Mouse (Mus musculus): ENCODE data around the gene Agxt. TPM values are rescaled to one million over a fixed set of nuclear protein-coding genes. Genes with fewer than 3 reads are reported as not detected.

Agxt gene
- polyA plus RNA-seq, 1 experiment, result not detected

DNA sequence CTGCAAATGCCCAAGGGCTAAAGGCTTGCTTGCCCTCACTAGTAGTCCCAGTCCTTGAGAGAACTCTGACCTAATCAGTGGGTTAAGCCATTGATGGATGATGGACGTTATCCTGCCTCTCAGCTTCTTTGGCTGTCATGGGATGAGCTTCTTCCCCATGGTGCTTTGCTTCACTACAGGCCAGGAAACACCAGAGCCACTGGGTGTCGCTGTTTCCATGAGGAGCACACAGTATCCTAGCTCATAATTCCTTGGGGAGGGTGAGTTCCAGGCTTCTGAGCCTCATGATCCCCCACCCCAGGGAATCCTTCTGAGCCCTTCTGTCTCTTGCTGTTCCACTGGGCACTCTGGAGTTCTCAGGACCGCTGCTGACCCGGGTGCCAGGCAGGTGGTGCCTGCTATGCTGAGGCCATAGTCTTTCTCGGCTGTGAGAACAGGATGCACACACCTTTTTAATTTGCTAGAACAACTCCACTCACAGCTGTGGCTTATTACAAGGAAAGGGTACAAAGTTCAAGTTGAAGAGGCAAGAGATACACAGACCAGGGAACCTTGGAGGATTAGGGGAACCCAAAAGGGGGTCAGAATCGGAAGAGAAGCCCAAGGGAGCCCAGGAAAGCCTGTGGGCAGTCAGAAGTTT lies 6.2 kb upstream of the Agxt start:
- no peaks in the 10 kb centered on the region for H3K4me1 ChIP-seq (ENCODE audit: control insufficient read depth, insufficient read depth, low read length)
- TF ChIP-seq CTCF (IDR thresholded peaks at IDR 0.05; ENCODE audit: borderline replicate concordance, insufficient read depth, low read depth, low read length) (peak; percentile 78), POLR2A (IDR thresholded peaks at IDR 0.05; ENCODE audit: borderline replicate concordance, insufficient read depth, low read length) (no peak)
- no peaks in the 10 kb centered on the region; the same call in 1 of the 2 replicates for H3K27me3 ChIP-seq (ENCODE audit: control insufficient read depth, insufficient read depth, low read length)
- 28% methylated on average over 6 of the region's 6 CpGs for WGBS
- no peak overlapping the region for H3K27ac ChIP-seq (ENCODE audit: insufficient read depth, low read length)
- DNase-seq, result peak; percentile 49 to 65
- H3K4me3 ChIP-seq (replicated peaks; ENCODE audit: insufficient read depth, low read depth, low read length), result no peak overlapping the region

DNA sequence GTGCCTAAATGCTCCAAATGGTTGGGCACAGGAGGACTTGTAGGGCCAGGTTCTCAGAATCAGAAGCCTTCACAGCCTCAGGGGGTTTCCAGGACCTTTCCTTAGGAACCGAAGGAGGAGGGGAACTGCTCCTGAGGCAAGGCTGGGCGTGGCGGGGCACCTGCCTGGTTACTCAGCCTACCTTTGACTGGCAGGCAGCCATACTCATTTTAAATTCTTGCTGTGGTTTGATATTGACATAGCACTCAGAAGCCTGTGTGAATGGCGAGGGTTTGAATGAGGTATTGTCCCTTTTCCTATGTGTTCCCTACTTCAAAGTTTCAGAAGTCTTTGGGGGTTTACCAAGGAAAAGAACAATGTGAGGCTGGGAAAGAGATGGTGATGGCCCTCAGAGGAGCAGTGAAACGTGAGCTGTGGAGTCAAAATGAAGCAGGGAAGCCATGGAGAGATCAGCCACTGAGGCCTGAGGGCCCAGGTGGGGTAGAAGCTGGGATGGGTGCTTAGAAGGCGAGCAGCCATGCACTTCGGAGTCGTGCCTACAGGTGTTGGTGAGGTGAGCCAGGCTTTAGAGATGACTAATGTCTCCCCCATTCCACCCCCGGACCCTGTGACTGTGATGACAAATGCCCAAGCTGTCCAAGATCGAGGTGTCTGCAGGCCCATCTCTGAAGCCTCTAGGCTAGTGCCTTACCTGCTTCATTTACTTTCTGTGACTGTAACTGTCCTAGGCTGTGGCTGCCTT lies 4.6 kb upstream of the Agxt start:
- TF ChIP-seq CTCF (IDR thresholded peaks at IDR 0.05; ENCODE audit: borderline replicate concordance, insufficient read depth, low read depth, low read length), result no peak
- TF ChIP-seq POLR2A (IDR thresholded peaks at IDR 0.05; ENCODE audit: borderline replicate concordance, insufficient read depth, low read length), result no peak
- WGBS, result 84% methylated on average over 10 of the region's 10 CpGs
- Histone ChIP-seq H3K4me1 (ENCODE audit: control insufficient read depth, insufficient read depth, low read length) (no peaks in the 10 kb centered on the region), H3K4me3 (replicated peaks; ENCODE audit: insufficient read depth, low read depth, low read length) (no peak overlapping the region), H3K27ac (ENCODE audit: insufficient read depth, low read length) (no peak overlapping the region), H3K27me3 (ENCODE audit: control insufficient read depth, insufficient read depth, low read length) (no peaks in the 10 kb centered on the region; the same call in 1 of the 2 replicates)
- no peak for DNase-seq

DNA sequence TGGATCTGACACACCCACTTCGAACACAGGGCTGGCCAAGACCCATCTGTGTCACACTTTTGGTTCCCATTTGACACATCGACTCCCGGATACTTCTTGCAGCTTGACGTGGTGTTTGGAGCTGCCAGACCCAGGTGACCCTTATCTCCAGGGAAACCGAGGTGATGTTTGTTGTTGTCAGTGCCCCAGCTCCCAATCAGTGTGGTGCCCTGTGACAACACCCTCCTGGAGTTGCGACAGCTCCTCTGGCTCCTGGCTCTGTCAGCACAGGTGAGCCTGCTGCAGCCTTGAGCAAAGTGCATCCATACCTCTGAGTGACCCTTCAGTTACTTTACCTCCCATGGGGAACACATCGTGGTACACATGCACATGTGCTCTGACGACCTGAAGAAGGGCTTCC lies 2.4 kb upstream of the Agxt start:
- DNase-seq, result no peak
- no peaks in the 10 kb centered on the region for H3K4me1 ChIP-seq (ENCODE audit: control insufficient read depth, insufficient read depth, low read length)
- H3K27ac ChIP-seq (ENCODE audit: insufficient read depth, low read length), result no peak overlapping the region
- H3K4me3 ChIP-seq (replicated peaks; ENCODE audit: insufficient read depth, low read depth, low read length), result no peak overlapping the region
- TF ChIP-seq POLR2A (IDR thresholded peaks at IDR 0.05; ENCODE audit: borderline replicate concordance, insufficient read depth, low read length) (no peak), CTCF (IDR thresholded peaks at IDR 0.05; ENCODE audit: borderline replicate concordance, insufficient read depth, low read depth, low read length) (no peak)
- H3K27me3 ChIP-seq (ENCODE audit: control insufficient read depth, insufficient read depth, low read length), result no peaks in the 10 kb centered on the region
- 63% methylated on average over 8 of the region's 8 CpGs for WGBS

DNA sequence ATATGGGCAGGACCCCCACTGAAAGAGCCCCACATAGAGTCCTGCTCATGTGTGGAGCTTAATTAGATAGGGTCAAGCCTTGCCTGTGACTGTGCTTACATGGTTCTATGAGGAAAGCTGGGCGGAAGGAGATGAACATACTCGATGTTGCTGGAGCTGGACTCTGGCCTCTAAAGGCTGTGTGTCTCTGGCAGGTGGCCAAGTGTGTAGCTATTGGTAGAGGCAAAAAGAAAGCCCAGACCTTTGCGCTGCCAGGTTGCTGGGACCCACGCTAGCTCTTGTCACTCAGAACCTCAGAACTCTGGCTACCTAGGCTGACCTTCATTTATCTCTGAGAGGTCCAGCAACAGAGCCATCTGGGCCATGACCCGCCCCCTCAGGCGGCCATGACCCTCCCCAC lies 3.5 kb downstream of the Agxt start:
- no peak for DNase-seq
- Histone ChIP-seq H3K27me3 (ENCODE audit: control insufficient read depth, insufficient read depth, low read length) (no peaks in the 10 kb centered on the region), H3K4me1 (ENCODE audit: control insufficient read depth, insufficient read depth, low read length) (no peaks in the 10 kb centered on the region), H3K4me3 (replicated peaks; ENCODE audit: insufficient read depth, low read depth, low read length) (no peak overlapping the region), H3K27ac (ENCODE audit: insufficient read depth, low read length) (no peak overlapping the region)
- WGBS, result 52% methylated on average over 6 of the region's 6 CpGs
- TF ChIP-seq POLR2A (IDR thresholded peaks at IDR 0.05; ENCODE audit: borderline replicate concordance, insufficient read depth, low read length) (no peak), CTCF (IDR thresholded peaks at IDR 0.05; ENCODE audit: borderline replicate concordance, insufficient read depth, low read depth, low read length) (no peak)

DNA sequence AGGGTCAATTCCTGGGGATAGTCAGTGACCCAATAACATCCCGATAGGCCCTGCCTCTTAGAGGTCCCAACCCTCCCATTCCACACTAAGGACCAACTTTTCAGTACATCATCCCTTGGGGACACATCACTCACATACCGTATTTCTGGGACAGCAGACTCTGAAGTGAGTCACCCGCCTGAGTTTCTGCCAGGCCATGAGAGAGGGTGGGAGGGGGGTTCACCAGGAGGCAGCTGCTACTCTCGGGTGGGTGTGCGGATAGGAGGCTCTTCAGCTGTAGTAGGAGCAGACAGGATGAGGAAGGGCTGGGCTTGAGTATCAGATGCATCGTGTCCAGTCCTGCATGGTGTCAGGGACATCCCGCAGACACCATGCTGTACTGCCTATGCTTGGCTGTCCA lies 4.7 kb downstream of the Agxt start:
- Histone ChIP-seq H3K4me3 (replicated peaks; ENCODE audit: insufficient read depth, low read depth, low read length) (no peak overlapping the region), H3K4me1 (ENCODE audit: control insufficient read depth, insufficient read depth, low read length) (no peaks in the 10 kb centered on the region), H3K27ac (ENCODE audit: insufficient read depth, low read length) (no peak overlapping the region), H3K27me3 (ENCODE audit: control insufficient read depth, insufficient read depth, low read length) (no peaks in the 10 kb centered on the region)
- TF ChIP-seq CTCF (IDR thresholded peaks at IDR 0.05; ENCODE audit: borderline replicate concordance, insufficient read depth, low read depth, low read length) (no peak), POLR2A (IDR thresholded peaks at IDR 0.05; ENCODE audit: borderline replicate concordance, insufficient read depth, low read length) (no peak)
- WGBS, result 71% methylated on average over 7 of the region's 7 CpGs
- no peak for DNase-seq

DNA sequence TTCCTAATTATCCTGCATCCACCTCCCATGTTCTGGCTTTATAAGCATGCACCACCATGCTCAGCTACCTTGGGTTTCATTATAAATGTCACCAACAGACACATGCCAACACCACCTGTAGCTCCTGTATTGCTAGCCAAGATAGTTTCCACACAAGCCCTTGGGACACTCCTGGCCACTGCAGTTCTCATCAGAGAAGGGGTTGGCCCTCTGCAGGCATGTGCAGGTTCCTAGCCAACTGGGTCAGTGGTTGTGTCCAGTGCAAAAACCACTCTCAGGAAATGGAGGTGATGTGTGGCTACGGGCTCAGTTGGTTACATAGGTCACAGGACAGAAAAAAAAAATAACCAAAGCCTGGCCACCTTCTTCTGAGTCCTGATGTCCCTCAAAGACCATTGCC lies 7.8 kb downstream of the Agxt start:
- DNase-seq, result no peak
- Histone ChIP-seq H3K27ac (ENCODE audit: insufficient read depth, low read length) (no peak overlapping the region), H3K4me1 (ENCODE audit: control insufficient read depth, insufficient read depth, low read length) (no peaks in the 10 kb centered on the region), H3K4me3 (replicated peaks; ENCODE audit: insufficient read depth, low read depth, low read length) (no peak overlapping the region), H3K27me3 (ENCODE audit: control insufficient read depth, insufficient read depth, low read length) (no peaks in the 10 kb centered on the region)
- TF ChIP-seq CTCF (IDR thresholded peaks at IDR 0.05; ENCODE audit: borderline replicate concordance, insufficient read depth, low read depth, low read length), result no peak
- no peak for TF ChIP-seq POLR2A (IDR thresholded peaks at IDR 0.05; ENCODE audit: borderline replicate concordance, insufficient read depth, low read length)
- 91% methylated on average over 1 of the region's 1 CpGs for WGBS

DNA sequence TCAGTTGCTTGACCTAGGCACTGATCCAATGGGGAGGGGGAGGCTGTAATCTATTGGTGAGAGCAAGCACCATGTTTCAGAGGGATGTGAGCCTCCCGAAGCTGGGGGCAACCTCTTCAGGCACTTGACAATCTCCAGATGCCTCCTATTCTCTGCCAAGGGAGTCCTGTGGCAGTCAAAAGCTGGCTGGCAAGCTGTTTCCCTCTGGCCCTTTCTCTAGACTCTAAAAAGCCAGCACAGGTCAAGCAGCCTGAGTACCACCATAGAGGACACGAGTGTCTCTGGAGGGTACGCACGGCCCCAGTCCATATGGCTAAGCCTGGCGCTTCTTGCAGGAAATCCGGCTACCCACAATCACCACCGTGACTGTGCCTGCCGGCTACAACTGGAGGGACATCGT lies 9.1 kb downstream of the Agxt start:
- H3K27ac ChIP-seq (ENCODE audit: insufficient read depth, low read length), result no peak overlapping the region
- WGBS, result 25% methylated on average over 9 of the region's 9 CpGs
- DNase-seq, result no peak
- H3K27me3 ChIP-seq (ENCODE audit: control insufficient read depth, insufficient read depth, low read length), result no peaks in the 10 kb centered on the region
- no peak for TF ChIP-seq CTCF (IDR thresholded peaks at IDR 0.05; ENCODE audit: borderline replicate concordance, insufficient read depth, low read depth, low read length)
- no peak for TF ChIP-seq POLR2A (IDR thresholded peaks at IDR 0.05; ENCODE audit: borderline replicate concordance, insufficient read depth, low read length)
- no peaks in the 10 kb centered on the region for H3K4me1 ChIP-seq (ENCODE audit: control insufficient read depth, insufficient read depth, low read length)
- no peak overlapping the region for H3K4me3 ChIP-seq (replicated peaks; ENCODE audit: insufficient read depth, low read depth, low read length)
